Mouse (Mus musculus): ENCODE results near the gene Srp9.

Gene Srp9

DNA sequence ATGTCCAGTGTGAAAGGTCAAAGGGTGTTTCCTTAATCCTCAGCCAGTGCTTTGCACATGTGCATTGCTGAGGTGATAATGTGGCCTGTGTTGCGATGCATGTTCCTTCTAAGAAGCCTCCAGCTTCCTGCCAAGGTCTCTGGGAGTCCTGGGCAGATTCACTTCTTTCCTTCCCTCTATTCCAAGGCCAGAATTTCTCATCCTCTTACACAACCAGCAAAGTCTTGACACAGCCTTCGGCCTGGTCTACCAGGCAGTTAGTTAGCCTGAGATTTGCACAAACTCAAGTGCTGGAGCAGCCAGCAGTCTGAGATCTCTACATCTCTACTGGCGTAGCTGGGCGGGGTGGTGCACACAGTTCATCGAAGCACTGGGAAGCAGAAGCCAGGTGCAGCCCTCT lies 27.8 kb upstream of the Srp9 start:
- no peaks in the 10 kb centered on the region for H3K27me3 ChIP-seq (ENCODE audit: insufficient read depth, low read length)
- peaks cover 90% of the 10 kb centered on the region for H3K4me1 ChIP-seq (replicated peaks; ENCODE audit: low read depth, low read length)
- no peak overlapping the region for H3K4me3 ChIP-seq (replicated peaks; ENCODE audit: low read length)
- TF ChIP-seq NANOG (IDR thresholded peaks at IDR 0.05; ENCODE audit: borderline replicate concordance, low read length) (no peak), CTCF (conservative IDR thresholded peaks at IDR 0.05; ENCODE audit: low read length) (no peak), POU5F1 (IDR thresholded peaks at IDR 0.05; ENCODE audit: borderline replicate concordance, low read length) (no peak)
- H3K9me3 ChIP-seq (ENCODE audit: low read length) = no peaks in the 10 kb centered on the region
- H3K36me3 ChIP-seq (ENCODE audit: insufficient read depth, low read length) = no peaks in the 10 kb centered on the region

- Histone ChIP-seq H3K9me3 (ENCODE audit: low read length) (no peaks in the 10 kb centered on the region), H3K4me1 (replicated peaks; ENCODE audit: low read depth, low read length) (peaks cover 88% of the 10 kb centered on the region), H3K27me3 (ENCODE audit: insufficient read depth, low read length) (no peaks in the 10 kb centered on the region), H3K4me3 (replicated peaks; ENCODE audit: low read length) (peak overlapping the region; percentile 35; the same call in 1 of the 2 replicates), H3K36me3 (ENCODE audit: insufficient read depth, low read length) (no peaks in the 10 kb centered on the region)
- TF ChIP-seq POU5F1 (IDR thresholded peaks at IDR 0.05; ENCODE audit: borderline replicate concordance, low read length) (no peak), CTCF (conservative IDR thresholded peaks at IDR 0.05; ENCODE audit: low read length) (no peak), NANOG (IDR thresholded peaks at IDR 0.05; ENCODE audit: borderline replicate concordance, low read length) (no peak)
Observed at GRCm38 (mm10) chr1:182099062-182099461, 25.5 kb upstream of the Srp9 start.

GRCm38 (mm10) chr1:182100403-182100802 lies 24.1 kb upstream of the Srp9 start:
- Histone ChIP-seq H3K9me3 (ENCODE audit: low read length) (no peaks in the 10 kb centered on the region), H3K4me3 (replicated peaks; ENCODE audit: low read length) (no peak overlapping the region), H3K4me1 (replicated peaks; ENCODE audit: low read depth, low read length) (peaks cover 88% of the 10 kb centered on the region), H3K36me3 (ENCODE audit: insufficient read depth, low read length) (no peaks in the 10 kb centered on the region), H3K27me3 (ENCODE audit: insufficient read depth, low read length) (no peaks in the 10 kb centered on the region)
- no peak for TF ChIP-seq CTCF (conservative IDR thresholded peaks at IDR 0.05; ENCODE audit: low read length)
- no peak for TF ChIP-seq POU5F1 (IDR thresholded peaks at IDR 0.05; ENCODE audit: borderline replicate concordance, low read length)
- TF ChIP-seq NANOG (IDR thresholded peaks at IDR 0.05; ENCODE audit: borderline replicate concordance, low read length) = no peak

DNA sequence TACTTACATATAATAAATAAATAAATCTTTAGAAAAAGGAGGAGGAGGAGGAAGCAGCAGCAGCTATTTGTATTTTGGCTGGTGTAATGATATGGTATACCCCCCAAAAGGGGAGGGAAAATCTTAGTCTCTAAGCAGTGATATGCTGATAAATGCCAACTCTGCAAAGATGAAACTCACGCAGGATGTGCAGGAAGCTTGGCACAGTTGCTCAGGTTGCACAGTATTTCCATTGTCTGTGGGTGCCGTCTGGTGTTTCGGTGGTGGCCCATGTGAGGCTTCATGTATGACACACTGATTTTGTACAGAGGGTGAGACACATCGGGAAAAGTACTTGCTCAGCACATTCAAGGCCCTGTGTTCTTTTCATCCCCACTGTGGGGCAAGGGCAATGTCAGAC lies 23.1 kb upstream of the Srp9 start:
- TF ChIP-seq POU5F1 (IDR thresholded peaks at IDR 0.05; ENCODE audit: borderline replicate concordance, low read length) = no peak
- no peak for TF ChIP-seq NANOG (IDR thresholded peaks at IDR 0.05; ENCODE audit: borderline replicate concordance, low read length)
- TF ChIP-seq CTCF (conservative IDR thresholded peaks at IDR 0.05; ENCODE audit: low read length) = no peak

GRCm38 (mm10) chr1:182102706-182103105 lies 21.8 kb upstream of the Srp9 start:
- Histone ChIP-seq H3K4me3 (replicated peaks; ENCODE audit: low read length) (peak overlapping the region; percentile 26; the same call in 1 of the 2 replicates), H3K27me3 (ENCODE audit: insufficient read depth, low read length) (no peaks in the 10 kb centered on the region), H3K4me1 (replicated peaks; ENCODE audit: low read depth, low read length) (peaks cover 90% of the 10 kb centered on the region), H3K9me3 (ENCODE audit: low read length) (no peaks in the 10 kb centered on the region), H3K36me3 (ENCODE audit: insufficient read depth, low read length) (no peaks in the 10 kb centered on the region)
- TF ChIP-seq CTCF (conservative IDR thresholded peaks at IDR 0.05; ENCODE audit: low read length) (no peak), NANOG (IDR thresholded peaks at IDR 0.05; ENCODE audit: borderline replicate concordance, low read length) (no peak), POU5F1 (IDR thresholded peaks at IDR 0.05; ENCODE audit: borderline replicate concordance, low read length) (no peak)

More for the DNA sequence above, 23.1 kb upstream of the Srp9 start:
- Histone ChIP-seq H3K27me3 (ENCODE audit: insufficient read depth, low read length) (no peaks in the 10 kb centered on the region), H3K4me1 (replicated peaks; ENCODE audit: low read depth, low read length) (peaks cover 90% of the 10 kb centered on the region), H3K36me3 (ENCODE audit: insufficient read depth, low read length) (no peaks in the 10 kb centered on the region), H3K4me3 (replicated peaks; ENCODE audit: low read length) (no peak overlapping the region), H3K9me3 (ENCODE audit: low read length) (no peaks in the 10 kb centered on the region)

DNA sequence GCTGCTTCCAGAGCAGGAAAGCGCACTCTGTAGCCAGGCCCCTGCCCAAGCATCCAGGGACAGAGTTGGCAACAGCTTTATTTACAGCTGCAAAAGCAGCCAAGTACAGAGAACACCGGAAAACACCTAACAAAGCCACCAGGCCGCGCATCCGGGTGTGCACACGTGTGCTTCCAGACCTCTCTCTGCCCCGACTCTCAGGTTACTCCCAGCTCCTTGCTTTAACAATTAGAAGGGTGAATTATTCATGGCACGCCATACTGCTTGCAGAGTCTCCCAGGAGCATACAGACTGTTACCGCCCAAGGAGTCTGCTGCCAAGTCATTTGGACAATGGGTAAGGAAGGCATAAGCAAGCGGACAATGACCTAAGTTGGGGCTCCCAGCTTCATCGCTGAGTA lies 21.1 kb upstream of the Srp9 start:
- TF ChIP-seq NANOG (IDR thresholded peaks at IDR 0.05; ENCODE audit: borderline replicate concordance, low read length) (no peak), POU5F1 (IDR thresholded peaks at IDR 0.05; ENCODE audit: borderline replicate concordance, low read length) (no peak), CTCF (conservative IDR thresholded peaks at IDR 0.05; ENCODE audit: low read length) (no peak)
- H3K4me1 ChIP-seq (replicated peaks; ENCODE audit: low read depth, low read length) = peaks cover 94% of the 10 kb centered on the region
- H3K27me3 ChIP-seq (ENCODE audit: insufficient read depth, low read length) = no peaks in the 10 kb centered on the region
- H3K9me3 ChIP-seq (ENCODE audit: low read length) = no peaks in the 10 kb centered on the region
- peak overlapping the region; percentile 51 for H3K4me3 ChIP-seq (replicated peaks; ENCODE audit: low read length)
- no peaks in the 10 kb centered on the region for H3K36me3 ChIP-seq (ENCODE audit: insufficient read depth, low read length)

DNA sequence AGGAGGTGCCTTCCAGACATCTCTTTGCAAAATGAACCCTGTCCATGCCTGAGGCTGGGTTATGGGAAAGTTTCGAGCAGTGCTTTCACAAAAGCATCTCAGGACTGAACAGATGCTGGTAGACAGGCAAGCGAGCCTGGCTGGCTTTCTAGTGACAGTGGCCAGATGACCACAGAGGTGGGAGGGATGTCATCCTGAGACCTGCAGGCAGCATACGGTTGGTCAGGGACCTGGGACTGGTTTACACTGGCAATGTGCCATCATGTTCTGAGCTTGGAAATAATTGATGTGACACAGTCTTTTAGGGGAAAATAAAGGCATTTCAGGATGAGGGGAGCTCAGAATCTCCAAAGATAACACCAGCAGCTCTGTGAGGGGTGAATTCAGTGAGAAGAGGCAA lies 19.5 kb upstream of the Srp9 start:
- no peaks in the 10 kb centered on the region for H3K9me3 ChIP-seq (ENCODE audit: low read length)
- H3K4me1 ChIP-seq (replicated peaks; ENCODE audit: low read depth, low read length) = peaks cover 94% of the 10 kb centered on the region
- H3K4me3 ChIP-seq (replicated peaks; ENCODE audit: low read length) = no peak overlapping the region
- no peaks in the 10 kb centered on the region for H3K36me3 ChIP-seq (ENCODE audit: insufficient read depth, low read length)
- H3K27me3 ChIP-seq (ENCODE audit: insufficient read depth, low read length) = no peaks in the 10 kb centered on the region
- TF ChIP-seq NANOG (IDR thresholded peaks at IDR 0.05; ENCODE audit: borderline replicate concordance, low read length) (no peak), CTCF (conservative IDR thresholded peaks at IDR 0.05; ENCODE audit: low read length) (no peak), POU5F1 (IDR thresholded peaks at IDR 0.05; ENCODE audit: borderline replicate concordance, low read length) (no peak)

GRCm38 (mm10) chr1:182107251-182107650 lies 17.3 kb upstream of the Srp9 start:
- Histone ChIP-seq H3K4me1 (replicated peaks; ENCODE audit: low read depth, low read length) (peaks cover 97% of the 10 kb centered on the region), H3K4me3 (replicated peaks; ENCODE audit: low read length) (0 out of 2 replicates have a peak overlapping the region, but pooled peaks have one; percentile 39), H3K9me3 (ENCODE audit: low read length) (no peaks in the 10 kb centered on the region), H3K27me3 (ENCODE audit: insufficient read depth, low read length) (peaks cover 10% of the 10 kb centered on the region), H3K36me3 (ENCODE audit: insufficient read depth, low read length) (no peaks in the 10 kb centered on the region)
- TF ChIP-seq POU5F1 (IDR thresholded peaks at IDR 0.05; ENCODE audit: borderline replicate concordance, low read length) = no peak
- TF ChIP-seq NANOG (IDR thresholded peaks at IDR 0.05; ENCODE audit: borderline replicate concordance, low read length) = no peak
- no peak for TF ChIP-seq CTCF (conservative IDR thresholded peaks at IDR 0.05; ENCODE audit: low read length)
